Mouse (Mus musculus) liver, embryonic 14.5 days (tissue): Measurements from ENCODE around the gene Atp6ap2.

Experiments used
- CTCF ChIP-seq: IDR thresholded peaks from 2 replicates; pipeline ENCODE4 v1.5.1; 2016; ENCODE audit warnings: antibody characterized with exemption, low read depth, control low read depth
- EP300 ChIP-seq: IDR thresholded peaks from 2 replicates; pipeline ENCODE4 v1.6.1; 2016; ENCODE audit warnings: antibody characterized with exemption, low read depth

DNA sequence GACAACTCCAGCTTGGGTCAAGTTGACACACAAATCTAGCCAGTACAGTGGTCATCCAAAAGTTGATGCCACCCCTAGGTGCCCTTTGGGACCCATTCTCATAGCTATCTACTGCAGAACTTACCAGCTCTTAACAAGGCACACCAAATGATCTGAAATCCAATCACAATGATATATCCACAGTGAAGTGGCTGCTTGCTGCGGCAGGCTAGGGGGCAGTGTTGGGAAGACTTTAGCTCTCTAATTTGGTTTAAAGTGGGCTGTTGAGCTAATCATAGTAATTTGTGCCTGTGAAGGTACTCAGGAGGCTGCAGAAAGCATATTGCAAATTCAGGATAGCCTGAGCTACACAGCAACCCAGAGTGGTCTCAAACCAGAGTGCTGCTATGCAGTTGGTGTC lies 43.2 kb upstream of the Atp6ap2 start:
- TF ChIP-seq CTCF (0 out of 2 replicates have a peak, but pooled peaks have one; percentile 8), EP300 (no peak)
